Mouse (Mus musculus) hindbrain, embryonic 11.5 days (tissue): ENCODE results near the gene BC017158. TPM values are rescaled to one million over a fixed set of nuclear protein-coding genes. Genes with fewer than 3 reads are reported as not detected.

ENCODE experiments used
- ATAC-seq: fragments of 200-750 bp; cut with Nextera tagmentation; 2 replicates; pipeline ENCODE4 v1.8.0; 2017; ENCODE audit warnings: mild to moderate bottlenecking, moderate TSS enrichment, moderate library complexity; ENCODE audit not compliant: low FRiP score
- DNase-seq: peaks from one replicate; pipeline ENCODE4 v3.0.0-alpha.2; 2015; ENCODE audit warnings: low spot score
- H3K27ac ChIP-seq: fragments of 300-500 bp; sonication (generic); 2 replicates; pipeline ENCODE4 v1.5.1; 2014; ENCODE audit warnings: mild to moderate bottlenecking, low read depth, low read length
- H3K27me3 ChIP-seq: fragments of 300-500 bp; sonication (generic); 2 replicates; pipeline ENCODE4 v1.6.1; 2014; ENCODE audit warnings: mild to moderate bottlenecking, low read length, moderate library complexity, mixed read lengths; ENCODE audit not compliant: control insufficient read depth, insufficient read depth
- H3K36me3 ChIP-seq: fragments of 300-500 bp; sonication (generic); 2 replicates; pipeline ENCODE4 v1.6.1; 2014; ENCODE audit warnings: mild to moderate bottlenecking, low read length, moderate library complexity, mixed read lengths; ENCODE audit not compliant: control insufficient read depth, insufficient read depth
- H3K4me1 ChIP-seq: fragments of 300-500 bp; sonication (generic); replicated peaks from 2 replicates; pipeline ENCODE4 v1.6.1; 2014; ENCODE audit warnings: low read length, mixed read lengths; ENCODE audit not compliant: control insufficient read depth, insufficient read depth
- H3K4me2 ChIP-seq: fragments of 300-500 bp; sonication (generic); replicated peaks from 2 replicates; pipeline ENCODE4 v1.6.1; 2014; ENCODE audit warnings: mild to moderate bottlenecking, low read depth, low read length
- H3K4me3 ChIP-seq: fragments of 300-500 bp; sonication (generic); 2 replicates; pipeline ENCODE4 v1.5.1; 2014; ENCODE audit warnings: low read depth, low read length
- H3K9ac ChIP-seq: fragments of 300-500 bp; sonication (generic); 2 replicates; pipeline ENCODE4 v1.6.1; 2014; ENCODE audit warnings: low read depth, low read length
- H3K9me3 ChIP-seq: fragments of 300-500 bp; sonication (generic); 2 replicates; pipeline ENCODE4 v1.6.1; 2016; ENCODE audit warnings: low read length; ENCODE audit not compliant: control insufficient read depth
- WGBS: fragments of 180-500 bp; shearing (Covaris S2); extraction: QIAGEN DNeasy Blood & Tissue Kit; methylation state at CpG from one replicate; pipeline ENCODE4 v1.1.7; 2014; 5-methylcytosine and 5-hydroxymethylcytosine counted together
- polyA plus RNA-seq: library from polyadenylated mRNA; unstranded; fragments of >200 nt; fragmentation: Nextera tagmentation; extraction: Ambion mirVana; gene quantifications from 2 replicates; pipeline ENCODE4 v1.2.1, GENCODE M21; 2014

BC017158 gene
- polyA plus RNA-seq, 1 experiment from 2014 or later: 22.0 TPM

DNA sequence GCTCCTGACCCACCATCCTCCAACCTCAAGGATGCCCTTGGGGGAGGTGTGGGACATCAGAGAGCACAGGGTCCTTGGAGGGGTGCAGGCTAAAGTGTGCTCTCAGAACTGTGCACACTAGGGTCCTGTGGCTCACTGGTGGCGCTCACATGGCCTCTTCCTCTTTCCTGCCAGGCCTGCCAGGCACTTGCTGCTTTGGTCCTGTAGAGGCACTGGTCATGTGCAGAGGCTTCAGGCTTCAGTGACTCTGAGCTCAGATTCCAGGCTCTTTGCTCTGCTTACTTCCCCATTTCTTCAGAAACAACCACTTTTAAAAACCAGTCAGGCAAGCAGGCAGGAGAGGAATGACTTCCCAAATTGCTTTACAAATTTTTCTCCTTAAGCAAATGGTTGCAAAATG is 34.9 kb upstream of the BC017158 start:
- 76% methylated on average over 1 of the region's 1 CpGs for WGBS
- H3K36me3 ChIP-seq: no peaks in the 10 kb centered on the region

DNA sequence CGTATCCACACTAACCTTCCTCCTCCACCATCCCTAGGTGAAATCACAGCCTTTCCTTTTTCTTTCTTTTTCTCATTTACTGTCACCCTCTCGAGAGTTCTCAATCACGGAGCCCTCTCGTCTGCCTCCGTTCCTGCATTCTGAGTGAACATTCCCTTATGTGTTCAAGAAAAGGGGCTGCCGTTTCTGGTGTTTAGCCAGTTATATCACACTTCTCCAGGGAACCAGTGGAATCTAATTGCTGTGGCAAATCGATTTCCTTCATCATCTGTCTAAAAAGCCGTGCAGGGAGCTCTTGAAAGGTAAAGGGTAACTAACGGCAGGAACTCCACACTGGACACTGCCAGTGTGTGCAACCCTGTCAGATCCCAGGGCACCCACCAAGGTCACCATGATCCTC is 33.0 kb upstream of the BC017158 start:
- WGBS: 47% methylated on average over 9 of the region's 9 CpGs
- H3K4me1 ChIP-seq: no peaks in the 10 kb centered on the region
- DNase-seq (peak; percentile 17), ATAC-seq (no peak)
- no peaks in the 10 kb centered on the region for H3K27me3 ChIP-seq
- H3K36me3 ChIP-seq: no peaks in the 10 kb centered on the region
- H3K4me3 ChIP-seq: no peak overlapping the region
- H3K9me3 ChIP-seq: no peaks in the 10 kb centered on the region
- no peak overlapping the region for H3K4me2 ChIP-seq
- H3K9ac ChIP-seq: no peak overlapping the region
- H3K27ac ChIP-seq: no peak overlapping the region

More for the DNA sequence above, 34.9 kb upstream of the BC017158 start:
- H3K27me3 ChIP-seq: no peaks in the 10 kb centered on the region
- H3K4me2 ChIP-seq: no peak overlapping the region
- no peaks in the 10 kb centered on the region for H3K4me1 ChIP-seq
- no peak overlapping the region for H3K4me3 ChIP-seq
- no peak for DNase-seq
- ATAC-seq: no peak
- H3K27ac ChIP-seq: no peak overlapping the region
- no peak overlapping the region for H3K9ac ChIP-seq
- H3K9me3 ChIP-seq: no peaks in the 10 kb centered on the region

- Histone ChIP-seq H3K4me1 (no peaks in the 10 kb centered on the region), H3K36me3 (no peaks in the 10 kb centered on the region), H3K4me2 (no peak overlapping the region), H3K27me3 (no peaks in the 10 kb centered on the region), H3K4me3 (no peak overlapping the region), H3K9ac (no peak overlapping the region), H3K9me3 (no peaks in the 10 kb centered on the region), H3K27ac (no peak overlapping the region)
- WGBS: 81% methylated on average over 1 of the region's 1 CpGs
- ATAC-seq: no peak
- DNase-seq: no peak
These were observed 27.0 kb upstream of the BC017158 start for GRCm38 (mm10) chr7:128324977-128325376.

DNA sequence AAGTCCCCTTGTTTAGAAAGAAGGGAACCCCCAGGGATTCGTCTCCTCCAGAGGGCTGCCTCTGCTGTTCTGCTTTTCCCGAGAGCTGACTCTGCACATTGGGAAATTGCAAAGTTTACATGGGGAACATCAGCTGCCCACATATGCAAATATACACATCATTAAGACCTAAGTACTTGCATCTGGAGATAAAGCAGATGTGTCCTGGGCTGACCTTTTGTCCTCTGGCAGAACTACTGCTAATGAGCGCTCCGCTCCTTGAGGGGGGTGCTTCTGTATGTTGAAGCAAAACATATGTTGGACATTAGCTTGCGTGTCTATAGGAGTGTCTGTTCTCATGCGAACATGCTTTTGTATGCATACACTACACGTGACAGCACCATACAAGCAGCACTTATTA is 23.3 kb upstream of the BC017158 start:
- no peak for DNase-seq
- Histone ChIP-seq H3K27me3 (no peaks in the 10 kb centered on the region), H3K4me3 (no peak overlapping the region), H3K4me1 (no peaks in the 10 kb centered on the region), H3K9me3 (no peaks in the 10 kb centered on the region), H3K36me3 (no peaks in the 10 kb centered on the region), H3K9ac (no peak overlapping the region), H3K27ac (no peak overlapping the region), H3K4me2 (no peak overlapping the region)
- ATAC-seq: no peak
- 77% methylated on average over 7 of the region's 7 CpGs for WGBS

DNA sequence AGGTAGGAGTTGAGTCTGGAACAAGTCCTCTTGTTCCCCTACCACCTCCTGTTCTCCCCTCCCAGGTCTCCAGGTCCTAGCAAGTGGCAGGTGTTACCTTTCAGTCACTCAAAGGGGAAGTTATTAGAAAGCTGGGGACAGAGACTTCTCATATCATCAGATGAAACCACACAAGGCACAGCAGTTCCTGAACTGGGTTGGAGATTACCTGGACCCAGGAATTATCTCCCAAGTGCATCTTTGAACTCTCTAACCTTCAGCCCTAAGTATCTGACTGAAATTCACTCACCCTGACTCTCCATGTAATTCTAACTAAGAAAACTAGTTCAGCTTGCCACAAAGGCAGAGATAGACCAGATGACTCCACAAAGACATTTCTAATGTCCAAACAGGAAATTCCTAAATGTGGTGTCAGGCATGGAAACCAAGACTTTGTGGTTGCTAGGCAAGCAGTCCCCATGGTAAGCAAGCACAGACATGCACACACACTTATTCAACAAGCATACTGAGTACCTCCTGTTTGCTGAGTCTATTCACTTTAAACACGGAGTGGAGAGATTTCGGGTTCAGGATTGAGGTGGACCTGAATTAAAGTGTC is 22.3 kb upstream of the BC017158 start:
- Histone ChIP-seq H3K27me3 (no peaks in the 10 kb centered on the region), H3K4me1 (no peaks in the 10 kb centered on the region), H3K4me3 (no peak overlapping the region), H3K36me3 (no peaks in the 10 kb centered on the region), H3K9me3 (no peaks in the 10 kb centered on the region), H3K9ac (no peak overlapping the region), H3K27ac (no peak overlapping the region), H3K4me2 (no peak overlapping the region)
- ATAC-seq (no peak), DNase-seq (no peak)
- WGBS: 81% methylated on average over 2 of the region's 2 CpGs

DNA sequence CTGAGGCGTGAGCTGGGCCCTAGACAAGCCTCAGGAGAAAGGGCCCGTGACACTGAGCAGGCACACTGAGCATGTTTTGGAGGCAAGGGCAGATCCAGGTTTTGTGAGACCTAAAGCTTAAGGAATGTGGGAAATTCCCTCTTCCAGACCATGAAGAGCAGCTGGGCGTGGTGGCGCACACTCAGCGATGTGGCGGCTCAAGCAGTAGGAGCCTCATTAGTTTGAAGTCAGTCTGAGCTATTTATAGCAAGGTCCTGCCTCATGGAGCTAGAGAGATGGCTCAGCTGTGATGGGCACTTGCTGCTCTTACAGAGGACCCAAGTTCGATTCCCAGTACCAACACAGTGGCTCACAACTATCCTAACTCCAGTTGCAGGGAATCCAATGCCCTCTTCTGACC is 21.2 kb upstream of the BC017158 start:
- Histone ChIP-seq H3K27me3 (no peaks in the 10 kb centered on the region), H3K9ac (no peak overlapping the region), H3K4me2 (no peak overlapping the region), H3K4me1 (no peaks in the 10 kb centered on the region), H3K27ac (no peak overlapping the region), H3K9me3 (no peaks in the 10 kb centered on the region), H3K36me3 (no peaks in the 10 kb centered on the region), H3K4me3 (no peak overlapping the region)
- 85% methylated on average over 7 of the region's 7 CpGs for WGBS
- DNase-seq (no peak), ATAC-seq (no peak)

DNA sequence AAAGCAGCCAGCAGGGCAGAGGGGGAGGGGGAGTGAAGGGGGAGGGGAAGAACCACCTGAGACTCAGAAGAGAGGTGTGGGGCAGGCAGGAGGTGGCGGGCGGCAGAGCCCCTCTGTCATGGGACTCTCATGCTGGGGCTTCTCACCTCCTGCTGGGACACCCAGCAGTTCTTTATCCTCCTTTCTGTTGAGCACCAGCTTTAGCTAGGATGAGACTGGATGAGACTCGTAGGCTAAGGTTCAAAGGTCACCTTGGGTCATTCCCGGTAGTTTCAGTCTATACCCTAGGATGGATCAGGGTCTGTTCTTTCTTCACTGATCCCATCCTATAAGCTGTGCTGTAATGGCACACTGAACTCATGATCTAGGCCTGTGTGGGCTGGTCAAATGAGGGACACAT is 19.0 kb upstream of the BC017158 start:
- H3K36me3 ChIP-seq: no peaks in the 10 kb centered on the region
- no peaks in the 10 kb centered on the region for H3K27me3 ChIP-seq
- H3K4me3 ChIP-seq: no peak overlapping the region
- no peaks in the 10 kb centered on the region for H3K4me1 ChIP-seq
- DNase-seq (no peak), ATAC-seq (no peak)
- H3K4me2 ChIP-seq: no peak overlapping the region
- H3K9ac ChIP-seq: no peak overlapping the region
- WGBS: 46% methylated on average over 4 of the region's 4 CpGs
- H3K9me3 ChIP-seq: no peaks in the 10 kb centered on the region
- no peak overlapping the region for H3K27ac ChIP-seq

DNA sequence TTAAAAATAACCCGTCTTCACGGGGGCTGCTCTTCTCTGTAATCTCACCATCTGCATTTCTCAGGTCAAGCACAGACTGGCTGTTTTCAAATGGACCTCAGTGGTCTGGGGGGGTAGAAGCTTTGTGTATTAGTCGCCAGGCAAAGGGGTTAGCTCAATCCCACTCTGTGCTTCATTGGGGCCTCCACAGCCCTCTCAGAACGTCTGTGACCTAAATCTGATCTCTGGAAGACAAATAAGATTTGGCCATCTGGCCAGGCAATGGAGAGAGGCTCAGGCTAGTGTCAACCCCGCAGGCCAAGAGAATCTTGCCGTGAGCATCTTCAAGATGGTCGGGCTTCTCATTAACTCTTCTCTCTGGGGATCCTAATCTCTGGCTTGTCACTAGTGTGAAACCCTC is 16.5 kb upstream of the BC017158 start:
- Histone ChIP-seq H3K27ac (no peak overlapping the region), H3K4me1 (no peaks in the 10 kb centered on the region), H3K27me3 (no peaks in the 10 kb centered on the region), H3K4me3 (no peak overlapping the region), H3K4me2 (no peak overlapping the region), H3K36me3 (no peaks in the 10 kb centered on the region), H3K9ac (no peak overlapping the region), H3K9me3 (no peaks in the 10 kb centered on the region)
- DNase-seq (no peak), ATAC-seq (no peak)
- WGBS: 85% methylated on average over 7 of the region's 7 CpGs

- H3K36me3 ChIP-seq: no peaks in the 10 kb centered on the region
- ATAC-seq (no peak), DNase-seq (no peak)
- H3K4me1 ChIP-seq: no peaks in the 10 kb centered on the region
- H3K4me3 ChIP-seq: no peak overlapping the region
- no peaks in the 10 kb centered on the region for H3K9me3 ChIP-seq
- H3K4me2 ChIP-seq: no peak overlapping the region
- no peak overlapping the region for H3K9ac ChIP-seq
- 79% methylated on average over 2 of the region's 2 CpGs for whole genome bisulfite sequencing
- no peaks in the 10 kb centered on the region for H3K27me3 ChIP-seq
- no peak overlapping the region for H3K27ac ChIP-seq
These were observed 15.6 kb upstream of the BC017158 start for GRCm38 (mm10) chr7:128313601-128314000.
